Mouse (Mus musculus) limb, embryonic 14.5 days (tissue): ENCODE data around the gene Stpg3. TPM values are rescaled to one million over a fixed set of nuclear protein-coding genes. Genes with fewer than 3 reads are reported as not detected.

Experiments used
- ATAC-seq: fragments of 200-750 bp; cut with Nextera tagmentation; 2 replicates; pipeline ENCODE4 v1.8.0; 2017; ENCODE audit warnings: low read depth, moderate number of reproducible peaks, moderate TSS enrichment; ENCODE audit not compliant: low FRiP score
- DNase-seq: peaks from one replicate; pipeline ENCODE4 v3.0.0-alpha.2; 2015; ENCODE audit warnings: low spot score
- H3K27ac ChIP-seq: fragments of 300-500 bp; sonication (generic); replicated peaks from 2 replicates; pipeline ENCODE4 v1.5.1; 2014; ENCODE audit warnings: low read depth, mild to moderate bottlenecking, low read length, moderate library complexity, mixed read lengths
- H3K27me3 ChIP-seq: fragments of 300-500 bp; sonication (generic); 2 replicates; pipeline ENCODE4 v1.6.1; 2014; ENCODE audit warnings: low read length, mixed read lengths; ENCODE audit not compliant: control insufficient read depth, insufficient read depth
- H3K36me3 ChIP-seq: fragments of 300-500 bp; sonication (generic); 2 replicates; pipeline ENCODE4 v1.6.1; 2014; ENCODE audit warnings: mild to moderate bottlenecking, low read length, moderate library complexity, mixed read lengths; ENCODE audit not compliant: control insufficient read depth, insufficient read depth
- H3K4me1 ChIP-seq: fragments of 300-500 bp; sonication (generic); 2 replicates; pipeline ENCODE4 v1.6.1; 2014; ENCODE audit warnings: antibody characterized with exemption, low read length, mixed read lengths; ENCODE audit not compliant: control insufficient read depth, insufficient read depth
- H3K4me2 ChIP-seq: fragments of 300-500 bp; sonication (generic); replicated peaks from 2 replicates; pipeline ENCODE4 v1.6.1; 2014; ENCODE audit warnings: low read depth, mild to moderate bottlenecking, low read length, moderate library complexity; ENCODE audit not compliant: severe bottlenecking
- H3K4me3 ChIP-seq: fragments of 300-500 bp; sonication (generic); replicated peaks from 2 replicates; pipeline ENCODE4 v1.5.1; 2014; ENCODE audit warnings: low read length
- H3K9ac ChIP-seq: fragments of 300-500 bp; sonication (generic); 2 replicates; pipeline ENCODE4 v1.6.1; 2014; ENCODE audit warnings: mild to moderate bottlenecking, low read depth, low read length, moderate library complexity; ENCODE audit not compliant: severe bottlenecking
- H3K9me3 ChIP-seq: fragments of 300-500 bp; sonication (generic); 2 replicates; pipeline ENCODE4 v1.6.1; 2016; ENCODE audit warnings: low read length; ENCODE audit not compliant: control insufficient read depth
- POLR2A ChIP-seq: fragments of 200-500 bp; IDR thresholded peaks from 2 replicates; pipeline ENCODE4 v1.8.0; 2012; ENCODE audit warnings: inconsistent platforms, mild to moderate bottlenecking, moderate library complexity, borderline replicate concordance; ENCODE audit not compliant: insufficient read depth, insufficient read length; ENCODE audit errors: extremely low read depth
- WGBS: fragments of 180-500 bp; shearing (Covaris S2); extraction: QIAGEN DNeasy Blood & Tissue Kit; methylation state at CpG from one replicate; pipeline ENCODE4 v1.1.7; 2014; 5-methylcytosine and 5-hydroxymethylcytosine counted together
- polyA plus RNA-seq, 2 experiments: library from polyadenylated mRNA; depleted of rRNA in 1 of 2; stranded (reverse) in 1 of 2; unstranded in 1 of 2; fragments of >200 nt; fragmentation: Nextera tagmentation in 1 of 2; extraction: Ambion mirVana in 1 of 2; gene quantifications; 2 replicates each; pipeline versions ENCODE4 v1.2.1 to v1.2.3; 2012 to 2014

Stpg3 gene
- polyA plus RNA-seq, 2 experiments: not detected

DNA sequence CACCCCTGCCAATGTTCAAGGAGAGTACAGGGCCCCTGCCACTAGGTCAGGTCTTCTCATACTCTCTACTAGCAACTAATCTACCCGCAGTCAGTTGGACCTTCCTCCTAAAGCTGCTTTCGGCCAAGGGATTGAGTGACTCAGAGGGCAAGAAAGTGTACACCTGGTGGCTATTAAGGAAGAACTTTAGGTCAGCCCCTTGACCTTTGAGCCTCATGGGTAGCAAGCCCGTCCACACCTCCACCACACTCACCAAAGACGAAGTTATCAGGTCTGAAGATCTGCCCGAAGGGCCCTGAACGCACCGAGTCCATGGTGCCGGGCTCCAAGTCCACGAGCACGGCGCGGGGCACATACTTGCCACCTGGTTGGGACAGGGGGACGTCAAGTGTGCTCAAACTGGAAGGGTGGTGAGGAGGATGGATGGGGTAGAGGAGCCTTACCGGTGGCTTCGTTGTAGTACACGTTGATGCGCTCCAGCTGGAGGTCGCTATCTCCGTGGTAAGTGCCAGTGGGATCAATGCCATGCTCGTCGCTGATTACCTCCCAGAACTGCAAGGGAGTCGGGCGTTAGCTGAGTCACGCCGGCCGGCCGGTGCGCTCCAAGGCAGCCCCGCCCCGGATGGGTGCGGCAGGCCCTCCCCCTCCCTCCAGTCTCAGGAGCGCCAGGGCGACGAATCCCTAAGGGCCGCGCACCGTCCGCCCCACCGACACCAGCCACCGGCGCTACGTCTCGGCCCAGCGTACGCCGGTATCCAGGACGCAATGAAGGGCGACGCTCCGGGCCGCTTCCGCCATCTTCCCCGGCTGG, 9.4 kb upstream of the Stpg3 start:
- H3K4me3 ChIP-seq: peak overlapping the region; percentile 86
- TF ChIP-seq POLR2A: no peak
- 0 out of 2 replicates have a peak, but pooled peaks have one; percentile 4 for ATAC-seq
- no peaks in the 10 kb centered on the region for H3K27me3 ChIP-seq
- DNase-seq: peak; percentile 54
- 4% methylated on average over 35 of the region's 53 CpGs for WGBS
- peaks cover 9% of the 10 kb centered on the region; the same call in 1 of the 2 replicates for H3K36me3 ChIP-seq
- H3K4me2 ChIP-seq: peak overlapping the region; percentile 57
- peaks cover 11% of the 10 kb centered on the region for H3K4me1 ChIP-seq
- H3K9ac ChIP-seq: peak overlapping the region; percentile 76
- H3K9me3 ChIP-seq: no peaks in the 10 kb centered on the region
- peak overlapping the region; percentile 79 for H3K27ac ChIP-seq

- TF ChIP-seq POLR2A: no peak
- H3K4me1 ChIP-seq: peaks cover 10% of the 10 kb centered on the region
- H3K27me3 ChIP-seq: no peaks in the 10 kb centered on the region
- H3K27ac ChIP-seq: no peak overlapping the region
- ATAC-seq (no peak), DNase-seq (no peak)
- H3K4me3 ChIP-seq: no peak overlapping the region
- H3K36me3 ChIP-seq: peaks cover 9% of the 10 kb centered on the region; the same call in 1 of the 2 replicates
- no peak overlapping the region for H3K9ac ChIP-seq
- WGBS: 67% methylated on average over 5 of the region's 5 CpGs
- no peaks in the 10 kb centered on the region for H3K9me3 ChIP-seq
- no peak overlapping the region for H3K4me2 ChIP-seq
Measured at GRCm38 (mm10) chr2:25221331-25221772, 6.9 kb upstream of the Stpg3 start.

- Histone ChIP-seq H3K9me3 (no peaks in the 10 kb centered on the region), H3K36me3 (peaks cover 9% of the 10 kb centered on the region; the same call in 1 of the 2 replicates), H3K27ac (no peak within 1 kb of the TSS), H3K4me2 (no peak within 1 kb of the TSS), H3K27me3 (no peaks in the 10 kb centered on the region), H3K4me3 (no peak within 1 kb of the TSS), H3K4me1 (peaks cover 3% of the 10 kb centered on the region), H3K9ac (no peak within 1 kb of the TSS)
- ATAC-seq: no peak
- no peak for TF ChIP-seq POLR2A
- DNase-seq: no peak
Measured at GRCm38 (mm10) chr2:25218445-25218844, 4.0 kb upstream of the Stpg3 start, which contains the start of gene Fam166a. Fam166a (plus strand) TSS chr2:25218745.

DNA sequence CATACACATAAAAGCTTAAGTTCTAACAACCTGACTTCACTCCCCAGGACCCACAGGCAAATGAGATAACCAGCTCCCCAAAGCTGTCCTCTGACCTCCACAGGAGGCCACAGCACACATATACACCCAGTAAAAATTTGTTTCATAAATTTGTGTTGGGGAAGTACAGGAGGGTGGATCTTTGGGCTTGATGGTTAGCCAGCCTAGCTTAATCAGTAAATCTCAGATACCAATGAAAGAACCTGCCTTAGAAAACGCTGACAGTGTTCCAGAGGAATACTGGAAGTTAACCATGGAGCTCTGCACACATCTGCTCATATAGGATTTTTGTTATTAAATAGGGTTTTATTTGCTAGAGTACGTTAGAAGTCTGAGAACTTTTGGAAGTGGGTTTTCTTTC, 3.2 kb upstream of the Stpg3 start:
- WGBS: 65% methylated on average over 2 of the region's 2 CpGs

GRCm38 (mm10) chr2:25213266-25213865, 1.1 kb downstream of the Stpg3 start:
- WGBS: 63% methylated on average over 23 of the region's 23 CpGs
- DNase-seq (no peak), ATAC-seq (no peak)
- Histone ChIP-seq H3K4me1 (peaks cover 19% of the 10 kb centered on the region; the same call in 1 of the 2 replicates), H3K4me3 (no peak overlapping the region), H3K4me2 (no peak overlapping the region), H3K9ac (no peak overlapping the region), H3K27ac (no peak overlapping the region), H3K9me3 (no peaks in the 10 kb centered on the region), H3K27me3 (no peaks in the 10 kb centered on the region), H3K36me3 (peaks cover 8% of the 10 kb centered on the region)
- no peak for TF ChIP-seq POLR2A

More for the DNA sequence above, 3.2 kb upstream of the Stpg3 start:
- TF ChIP-seq POLR2A: no peak
- Histone ChIP-seq H3K27me3 (no peaks in the 10 kb centered on the region), H3K4me3 (no peak overlapping the region), H3K36me3 (peaks cover 9% of the 10 kb centered on the region; the same call in 1 of the 2 replicates), H3K9me3 (no peaks in the 10 kb centered on the region), H3K4me1 (no peaks in the 10 kb centered on the region), H3K9ac (no peak overlapping the region), H3K27ac (no peak overlapping the region), H3K4me2 (no peak overlapping the region)
- ATAC-seq (no peak), DNase-seq (no peak)
